Mouse (Mus musculus) MEL (cell line): Measurements from ENCODE around the gene Rfc5. TPM values are rescaled to one million over a fixed set of nuclear protein-coding genes. Genes with fewer than 3 reads are reported as not detected.

Source experiments
- DNase-seq: peaks from one replicate; pipeline ENCODE4 v3.0.0; 2011; ENCODE audit warnings: low read depth, low spot score
- H3K27ac ChIP-seq: 2 replicates; pipeline ENCODE4 v1.5.1; 2012; ENCODE audit warnings: low read depth, mild to moderate bottlenecking, control low read depth, low read length, moderate library complexity; ENCODE audit not compliant: control insufficient read depth
- H3K27me3 ChIP-seq, 2 experiments: fragments of 150-350 bp in 1 of 2; sonication (generic) in 1 of 2; 2 replicates each; pipeline ENCODE4 v1.6.1; 2012; ENCODE audit warnings: low read length in 2 of 2, mild to moderate bottlenecking in 2 of 2, improper control_type of control experiment in 1 of 2, moderate library complexity in 1 of 2; ENCODE audit not compliant: insufficient read depth in 2 of 2, control insufficient read depth in 1 of 2
- H3K36me3 ChIP-seq, 2 experiments: 2 replicates each; pipeline ENCODE4 v1.6.1; 2012 to 2014; ENCODE audit warnings: low read length in 2 of 2, improper control_type of control experiment in 1 of 2, inconsistent platforms in 1 of 2, mild to moderate bottlenecking in 1 of 2; ENCODE audit not compliant: insufficient read depth in 2 of 2, control insufficient read depth in 1 of 2
- H3K4me1 ChIP-seq, 2 experiments: fragments of 150-350 bp in 1 of 2; sonication (generic) in 1 of 2; 2 replicates each; pipeline ENCODE4 v1.6.1; 2012; ENCODE audit warnings: low read length in 2 of 2, improper control_type of control experiment in 1 of 2, mild to moderate bottlenecking in 1 of 2; ENCODE audit not compliant: insufficient read depth in 2 of 2, control insufficient read depth in 1 of 2
- H3K4me3 ChIP-seq, 2 experiments: fragments of 150-350 bp in 1 of 2; sonication (generic) in 1 of 2; 2 replicates each; pipeline ENCODE4 v1.5.1; 2012; ENCODE audit warnings: low read depth in 2 of 2, low read length in 2 of 2, mild to moderate bottlenecking in 2 of 2, moderate library complexity in 2 of 2, control low read depth in 1 of 2, improper control_type of control experiment in 1 of 2; ENCODE audit not compliant: control insufficient read depth in 1 of 2, insufficient read depth in 1 of 2
- H3K79me2 ChIP-seq: 2 replicates; pipeline ENCODE4 v1.6.1; 2012; ENCODE audit warnings: mild to moderate bottlenecking, low read length, moderate library complexity; ENCODE audit not compliant: control insufficient read depth, poor library complexity, insufficient read depth
- H3K9ac ChIP-seq: 2 replicates; pipeline ENCODE4 v1.6.1; 2012; ENCODE audit warnings: low read depth, mild to moderate bottlenecking, control low read depth, low read length, moderate library complexity; ENCODE audit not compliant: control insufficient read depth, poor library complexity, severe bottlenecking
- H3K9me3 ChIP-seq: fragments of 150-350 bp; sonication (generic); replicated peaks from 2 replicates; pipeline ENCODE4 v1.6.1; 2012; ENCODE audit warnings: mild to moderate bottlenecking, low read length, improper control_type of control experiment, moderate library complexity; ENCODE audit not compliant: insufficient read depth
- BHLHE40 ChIP-seq: IDR thresholded peaks from 2 replicates; pipeline ENCODE4 v1.6.1; 2012; ENCODE audit warnings: low read depth, mild to moderate bottlenecking, inconsistent platforms, low read length, improper control_type of control experiment, borderline replicate concordance
- CHD2 ChIP-seq: IDR thresholded peaks from 2 replicates; pipeline ENCODE4 v1.6.1; 2011; ENCODE audit warnings: low read length, improper control_type of control experiment
- ETS1 ChIP-seq: IDR thresholded peaks from 2 replicates; pipeline ENCODE4 v1.6.1; 2012; ENCODE audit warnings: low read depth, mild to moderate bottlenecking, inconsistent platforms, low read length, improper control_type of control experiment, moderate library complexity
- HCFC1 ChIP-seq: IDR thresholded peaks from 2 replicates; pipeline ENCODE4 v1.6.1; 2012; ENCODE audit warnings: low read depth, mild to moderate bottlenecking, inconsistent platforms, low read length, improper control_type of control experiment, moderate library complexity
- KAT2A ChIP-seq: conservative IDR thresholded peaks from 2 replicates; pipeline ENCODE4 v1.6.1; 2012; ENCODE audit warnings: low read depth, low read length, improper control_type of control experiment, inconsistent platforms
- MXI1 ChIP-seq: IDR thresholded peaks from 2 replicates; pipeline ENCODE4 v1.6.1; 2011; ENCODE audit warnings: mild to moderate bottlenecking, low read depth, low read length, improper control_type of control experiment
- MYC ChIP-seq: IDR thresholded peaks from 2 replicates; pipeline ENCODE4 v1.6.1; 2011; ENCODE audit warnings: low read depth, mild to moderate bottlenecking, low read length, improper control_type of control experiment, moderate library complexity
- POLR2AphosphoS5 ChIP-seq: IDR thresholded peaks from 2 replicates; pipeline ENCODE4 v1.6.1; 2012; ENCODE audit warnings: low read depth, borderline replicate concordance, mild to moderate bottlenecking, inconsistent platforms, low read length, moderate library complexity, mixed read lengths
- RCOR1 ChIP-seq: IDR thresholded peaks from 2 replicates; pipeline ENCODE4 v1.6.1; 2012; ENCODE audit warnings: low read depth, mild to moderate bottlenecking, inconsistent platforms, low read length, improper control_type of control experiment
- SMC3 ChIP-seq: IDR thresholded peaks from 2 replicates; pipeline ENCODE4 v1.6.1; 2011; ENCODE audit warnings: low read depth, low read length, improper control_type of control experiment
- ZMIZ1 ChIP-seq: IDR thresholded peaks from 2 replicates; pipeline ENCODE4 v1.6.1; 2012; ENCODE audit warnings: low read depth, mild to moderate bottlenecking, inconsistent platforms, low read length, improper control_type of control experiment, moderate library complexity
- polyA plus RNA-seq, 2 experiments: library from polyadenylated mRNA; stranded (reverse) in 1 of 2; unstranded in 1 of 2; fragments of >175 nt in 1 of 2; fragments of >200 nt in 1 of 2; gene quantifications; 2 replicates each; pipeline versions ENCODE4 v1.2.1 to v1.2.4; 2012; ENCODE audit warnings: low replicate concordance in 2 of 2, low read depth in 1 of 2; ENCODE audit not compliant: insufficient read length in 2 of 2, insufficient read depth in 1 of 2, missing spikeins in 1 of 2
- total RNA-seq: library from RNA; depleted of rRNA; stranded (reverse); fragments of 300-350 nt; gene quantifications from 2 replicates; pipeline ENCODE4 v1.2.3, GENCODE M21; 2012

The Rfc5 gene
- total and polyA plus RNA-seq, 3 experiments = 98.9 to 158 TPM; not detected in 1

GRCm38 (mm10) chr5:117360631-117361541 is 28.0 kb downstream of the Rfc5 start (continued):
- TF ChIP-seq POLR2AphosphoS5 (no peak), HCFC1 (no peak), SMC3 (no peak), CHD2 (no peak), KAT2A (no peak)

DNA sequence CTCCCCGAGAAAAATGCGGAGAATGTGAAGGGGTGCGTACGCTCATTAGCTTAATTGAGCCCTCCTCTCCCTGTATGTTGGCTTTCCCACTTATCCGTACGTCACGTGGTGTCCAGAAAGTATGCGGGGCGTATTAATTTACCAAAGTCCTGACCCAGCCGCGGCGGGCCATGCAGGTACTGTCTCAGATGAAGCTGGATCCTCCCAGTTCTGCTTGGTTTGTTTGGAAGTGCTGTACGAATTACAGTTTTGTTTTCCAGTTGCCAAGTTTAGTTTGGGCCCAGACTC is 28.7 kb downstream of the Rfc5 start:
- TF ChIP-seq RCOR1 = no peak
- TF ChIP-seq MYC = no peak
- no peak for TF ChIP-seq MXI1
- TF ChIP-seq BHLHE40 = no peak
- no peak for TF ChIP-seq ETS1
- H3K4me3 ChIP-seq = no peak overlapping the region
- H3K9me3 ChIP-seq = no peaks in the 10 kb centered on the region
- H3K27ac ChIP-seq = peak overlapping the region; percentile 57
- H3K9ac ChIP-seq = no peak overlapping the region
- no peaks in the 10 kb centered on the region for H3K27me3 ChIP-seq
- peaks cover 17 to 38% of the 10 kb centered on the region in 2 experiments for H3K4me1 ChIP-seq
- peaks cover 9% of the 10 kb centered on the region for H3K79me2 ChIP-seq
- DNase-seq = no peak
- peaks cover 0 to 28% of the 10 kb centered on the region in 2 experiments; a peak in 3 of 4 replicates for H3K36me3 ChIP-seq

DNA sequence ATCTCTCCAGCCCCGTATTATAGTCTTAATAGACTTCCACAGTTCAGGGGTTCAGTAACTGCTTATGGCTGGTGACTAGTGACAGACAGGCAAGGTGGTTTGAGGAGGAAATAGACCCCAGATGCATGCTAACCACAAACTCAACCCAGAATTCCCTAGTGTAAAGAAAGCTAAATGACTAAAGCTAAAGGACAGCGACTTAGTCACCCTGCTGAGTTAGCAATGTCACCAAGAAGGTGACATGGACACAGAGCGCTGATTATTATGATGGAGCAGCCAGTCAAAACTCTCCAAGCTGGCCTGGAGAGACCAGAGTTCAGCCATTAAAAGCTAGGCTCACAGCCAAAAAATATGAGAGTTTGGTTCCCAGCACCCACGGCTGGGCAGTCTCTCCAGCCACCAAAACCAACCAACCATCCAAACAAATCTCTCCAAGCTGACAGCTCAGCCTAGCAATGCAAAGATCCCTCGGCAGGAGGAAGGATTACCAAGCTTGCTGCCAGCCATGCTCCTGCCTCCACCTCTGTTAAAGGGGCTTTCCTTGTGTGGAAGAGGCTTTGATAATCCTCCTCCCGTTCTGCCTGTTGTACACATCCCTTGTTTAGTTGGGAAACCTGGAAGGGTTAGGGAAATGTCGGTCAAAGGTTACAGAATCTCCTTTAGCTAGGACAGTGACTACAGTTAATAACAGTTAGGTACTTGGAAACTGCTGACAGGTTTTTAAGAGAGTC is 29.2 kb downstream of the Rfc5 start:
- TF ChIP-seq ZMIZ1 = no peak
- no peak for DNase-seq
- Histone ChIP-seq H3K4me1 (peaks cover 17 to 40% of the 10 kb centered on the region in 2 experiments), H3K27ac (peak overlapping the region; percentile 57), H3K79me2 (peaks cover 9% of the 10 kb centered on the region), H3K36me3 (peaks cover 0 to 33% of the 10 kb centered on the region in 2 experiments; a peak in 3 of 4 replicates), H3K9me3 (no peaks in the 10 kb centered on the region), H3K9ac (no peak overlapping the region), H3K4me3 (no peak overlapping the region), H3K27me3 (no peaks in the 10 kb centered on the region)
